Mouse (Mus musculus): Measurements from ENCODE around the gene Defa17. TPM values are rescaled to one million over a fixed set of nuclear protein-coding genes. Genes with fewer than 3 reads are reported as not detected.
"Not testable (repeated sequence)": the region's sequence is repeated elsewhere in the genome, so short reads cannot be mapped to it uniquely, and the experiment has no call there.

Gene Defa17
- not detected in 2 replicates for polyA plus RNA-seq (2012; rRNA removed)

- H3K36me3 ChIP-seq (ENCODE audit: control insufficient read depth, insufficient read depth, low read length); H3K4me3 ChIP-seq (ENCODE audit: control insufficient read depth, low read depth, low read length); H3K27me3 ChIP-seq (ENCODE audit: control insufficient read depth, insufficient read depth, low read length); H3K4me1 ChIP-seq (ENCODE audit: control insufficient read depth, insufficient read depth, low read length); H3K27ac ChIP-seq (ENCODE audit: control insufficient read depth, insufficient read depth, low read depth, low read length): not testable (repeated sequence)
Observed at GRCm38 (mm10) chr8:21655480-21655879, at the start of gene Defa17. Gene Defa17 (plus strand): TSS chr8:21655780.

- H3K4me1 ChIP-seq (ENCODE audit: control insufficient read depth, insufficient read depth, low read length); H3K4me3 ChIP-seq (ENCODE audit: control insufficient read depth, low read depth, low read length); H3K27ac ChIP-seq (ENCODE audit: control insufficient read depth, insufficient read depth, low read depth, low read length); H3K36me3 ChIP-seq (ENCODE audit: control insufficient read depth, insufficient read depth, low read length); H3K27me3 ChIP-seq (ENCODE audit: control insufficient read depth, insufficient read depth, low read length): not testable (repeated sequence)
Observed at GRCm38 (mm10) chr8:21617883-21618282, 37.7 kb upstream of the Defa17 start, which contains the start of gene Defa26. Gene Defa26 (plus strand): TSS chr8:21618183.

- not testable (repeated sequence) for H3K4me3 ChIP-seq (ENCODE audit: control insufficient read depth, low read depth, low read length); H3K4me1 ChIP-seq (ENCODE audit: control insufficient read depth, insufficient read depth, low read length); H3K36me3 ChIP-seq (ENCODE audit: control insufficient read depth, insufficient read depth, low read length); H3K27me3 ChIP-seq (ENCODE audit: control insufficient read depth, insufficient read depth, low read length); H3K27ac ChIP-seq (ENCODE audit: control insufficient read depth, insufficient read depth, low read depth, low read length)
Observed at GRCm38 (mm10) chr8:21665497-21665896, 9.9 kb downstream of the Defa17 start, which contains the start of gene Defa34. Gene Defa34 (plus strand): TSS chr8:21665797.

GRCm38 (mm10) chr8:21703545-21703944, 48.0 kb downstream of the Defa17 start, which contains the start of gene AY761184:
Gene AY761184 (minus strand): TSS chr8:21703645.
- not testable (repeated sequence) for H3K27me3 ChIP-seq (ENCODE audit: control insufficient read depth, insufficient read depth, low read length); H3K27ac ChIP-seq (ENCODE audit: control insufficient read depth, insufficient read depth, low read depth, low read length); H3K4me1 ChIP-seq (ENCODE audit: control insufficient read depth, insufficient read depth, low read length); H3K36me3 ChIP-seq (ENCODE audit: control insufficient read depth, insufficient read depth, low read length); H3K4me3 ChIP-seq (ENCODE audit: control insufficient read depth, low read depth, low read length)

Other genes with a start within 250 kb of the Defa17 start
- gene Defa36, start 228.4 kb upstream of the Defa17 start, polyA plus RNA-seq (2012; rRNA removed), result not detected in 2 replicates
- gene Gm7849, start 199.2 kb upstream of the Defa17 start, polyA plus RNA-seq (2012; rRNA removed), result not detected in 2 replicates
- gene Defa20, start 146.5 kb upstream of the Defa17 start, polyA plus RNA-seq (2012; rRNA removed), result not detected in 2 replicates
- gene Defa32, start 126.7 kb upstream of the Defa17 start, polyA plus RNA-seq (2012; rRNA removed), result not detected in 2 replicates
- not detected in 2 replicates for gene Defa37, start 90.4 kb upstream of the Defa17 start, polyA plus RNA-seq (2012; rRNA removed)
- not detected in 2 replicates for gene Defa28, start 72.8 kb upstream of the Defa17 start, polyA plus RNA-seq (2012; rRNA removed)
- gene Gm7861, start 61.3 kb upstream of the Defa17 start, polyA plus RNA-seq (2012; rRNA removed), result not detected in 2 replicates
- not detected in 2 replicates for gene Defa26, start 37.6 kb upstream of the Defa17 start, polyA plus RNA-seq (2012; rRNA removed)
- gene Defa34, start 10.0 kb downstream of the Defa17 start, polyA plus RNA-seq (2012; rRNA removed), result not detected in 2 replicates
- not detected in 2 replicates for gene AY761184, start 47.9 kb downstream of the Defa17 start, polyA plus RNA-seq (2012; rRNA removed)
- gene Defa24, start 78.7 kb downstream of the Defa17 start, polyA plus RNA-seq (2012; rRNA removed), result not detected in 2 replicates
- gene Defb50, start 167.8 kb downstream of the Defa17 start, polyA plus RNA-seq (2012; rRNA removed), result not detected in 2 replicates
- 37.7 TPM in 1 of 2 replicates, not detected in the other for gene Defb2, start 184.1 kb downstream of the Defa17 start, polyA plus RNA-seq (2012; rRNA removed)
- gene Defb10, start 203.1 kb downstream of the Defa17 start, polyA plus RNA-seq (2012; rRNA removed), result 1.4 TPM in 1 of 2 replicates, not detected in the other
- gene Defb9, start 229.6 kb downstream of the Defa17 start, polyA plus RNA-seq (2012; rRNA removed), result 5.1 TPM in 1 of 2 replicates, not detected in the other